Mouse (Mus musculus): Measurements from ENCODE around the gene Utp14a. TPM values are rescaled to one million over a fixed set of nuclear protein-coding genes. Genes with fewer than 3 reads are reported as not detected.

Gene Utp14a
- 1.5 and 1.8 TPM in 2 replicates for polyA plus RNA-seq (2012; rRNA removed)

DNA sequence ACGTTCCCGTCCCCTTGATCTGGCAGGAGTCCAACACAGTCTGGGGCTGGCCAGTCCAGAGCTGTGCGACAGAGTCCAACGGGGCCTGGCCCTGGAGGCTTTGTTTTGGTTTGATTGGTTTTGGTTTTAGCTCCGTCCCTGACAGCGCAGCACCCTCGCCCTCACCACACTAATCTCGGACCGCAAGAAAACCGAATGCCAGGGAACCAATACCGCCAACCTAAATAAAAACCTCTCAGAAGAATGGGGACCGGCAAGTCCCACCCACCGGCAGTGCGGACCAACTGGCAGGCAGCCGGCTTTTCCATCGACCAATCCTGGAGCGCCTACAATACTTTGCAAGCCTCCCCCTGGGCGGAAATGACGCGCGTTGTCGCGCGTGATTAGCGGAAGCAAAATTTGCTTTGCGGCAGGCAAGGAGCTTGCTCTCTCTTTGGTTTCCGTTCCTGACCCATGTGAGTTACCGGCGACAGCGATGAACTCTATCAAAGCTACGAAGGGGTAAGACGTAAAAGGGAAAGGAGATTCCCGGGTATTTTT lies at the start of gene Utp14a:
Gene Utp14a, plus strand, starts transcription at position 395 of the 540 bp plus-strand sequence.

GRCm38 (mm10) chrX:48208519-48209185 lies 48.0 kb upstream of the Utp14a start, which contains the start of gene Zdhhc9:
Gene Zdhhc9 (minus strand): TSS chrX:48208878.

Other genes with a start within 250 kb of the Utp14a start
- gene Apln, start 222.0 kb upstream of the Utp14a start, polyA plus RNA-seq (2012; rRNA removed), result 5.4 and 5.7 TPM in 2 replicates
- 2.5 and 2.9 TPM in 2 replicates for gene Xpnpep2, start 148.1 kb upstream of the Utp14a start, polyA plus RNA-seq (2012; rRNA removed)
- 2.4 and 2.9 TPM in 2 replicates for gene Sash3, start 110.4 kb upstream of the Utp14a start, polyA plus RNA-seq (2012; rRNA removed)
- 15.0 and 17.2 TPM in 2 replicates for gene Zdhhc9, start 48.0 kb upstream of the Utp14a start, polyA plus RNA-seq (2012; rRNA removed)
- gene Bcorl1, start 84.5 kb downstream of the Utp14a start, polyA plus RNA-seq (2012; rRNA removed), result 5.2 and 6.2 TPM in 2 replicates
- 15.2 and 17.4 TPM in 2 replicates for gene Elf4, start 206.3 kb downstream of the Utp14a start, polyA plus RNA-seq (2012; rRNA removed)

All from ovary, adult 2 months (tissue).